23 mouse cellular contexts compared by ENCODE assay signal in genomic region chr7:137220436-137220835, GRCm38 (mm10).
A peak's percentile ranks its signal among the peaks of the same experiment; 100 is the strongest.
DNase-seq lines count a peak whose midpoint lies in the region; ATAC-seq and TF ChIP-seq lines count a peak whose summit lies in the region.
"Had no signal": no experiment of that assay in that cellular context is flagged by ENCODE, and none has a peak within 500 bp of the region (broad histone marks: within the 10 kb centered on the region; RNA-seq: fewer than 3 reads in every experiment).

No protein-coding gene starts in this region.

- 0 out of 2 replicates have a peak, but pooled peaks cover 4% of the 10 kb centered on the region for H3K27me3 ChIP-seq in hindbrain, embryonic 13.5 days
- no peaks in the 10 kb centered on the region for H3K27me3 ChIP-seq in hindbrain, postnatal 0 days (ENCODE audit: insufficient read depth, low read length)
- no peaks in the 10 kb centered on the region; the same call in 1 of the 2 replicates for H3K27me3 ChIP-seq in hindbrain, embryonic 16.5 days (replicated peaks; ENCODE audit: control insufficient read depth, insufficient read depth, low read length)
- H3K27me3 ChIP-seq in hindbrain, embryonic 12.5 days: no peaks in the 10 kb centered on the region
- H3K27me3 ChIP-seq in neural tube, embryonic 13.5 days: no peaks in the 10 kb centered on the region
- H3K27me3 ChIP-seq: CH12.LX; embryonic facial prominence, embryonic 12.5 days; Patski had no signal

- ATAC-seq in hindbrain, embryonic 13.5 days (ENCODE audit: low FRiP score): no peak
- ATAC-seq in hindbrain, postnatal 0 days: no peak
- no peak for ATAC-seq in hindbrain, embryonic 16.5 days
- ATAC-seq in hindbrain, embryonic 12.5 days (ENCODE audit: low FRiP score): no peak
- ATAC-seq in neural tube, embryonic 13.5 days (ENCODE audit: low read depth): no peak
- ATAC-seq: activated CD4-positive, CD25-positive, alpha-beta regulatory T cell, adult 4 months; CD4-positive, CD25-positive, alpha-beta regulatory T cell, adult 4 months; forebrain, embryonic 14.5 days; forebrain, embryonic 16.5 days; Patski had no signal

- H3K4me3 ChIP-seq in hindbrain, embryonic 13.5 days: no peak overlapping the region
- H3K4me3 ChIP-seq in hindbrain, postnatal 0 days (ENCODE audit: low read length): no peak overlapping the region
- H3K4me3 ChIP-seq in hindbrain, embryonic 16.5 days (ENCODE audit: low read length): no peak overlapping the region
- H3K4me3 ChIP-seq in hindbrain, embryonic 12.5 days: no peak overlapping the region
- no peak overlapping the region for H3K4me3 ChIP-seq in neural tube, embryonic 13.5 days
- H3K4me3 ChIP-seq: embryonic facial prominence, embryonic 10.5 days; embryonic facial prominence, embryonic 12.5 days had no signal

- 85% methylated on average over 4 of the region's 4 CpGs for WGBS in hindbrain, embryonic 13.5 days
- WGBS in hindbrain, postnatal 0 days: 59% methylated on average over 4 of the region's 4 CpGs
- WGBS in hindbrain, embryonic 16.5 days: 64% methylated on average over 4 of the region's 4 CpGs
- 88% methylated on average over 4 of the region's 4 CpGs for WGBS in hindbrain, embryonic 12.5 days
- 84% methylated on average over 4 of the region's 4 CpGs for WGBS in neural tube, embryonic 13.5 days

- H3K27ac ChIP-seq in hindbrain, embryonic 13.5 days: 0 out of 2 replicates have a peak overlapping the region, but pooled peaks have one; percentile 25
- H3K27ac ChIP-seq in hindbrain, postnatal 0 days: no peak overlapping the region
- peak overlapping the region; percentile 1; the same call in 1 of the 2 replicates for H3K27ac ChIP-seq in hindbrain, embryonic 16.5 days (ENCODE audit: low read depth, low read length)
- no peak overlapping the region for H3K27ac ChIP-seq in hindbrain, embryonic 12.5 days
- H3K27ac ChIP-seq in neural tube, embryonic 13.5 days (replicated peaks): 0 out of 2 replicates have a peak overlapping the region, but pooled peaks have one; percentile 24
- H3K27ac ChIP-seq: embryonic facial prominence, embryonic 10.5 days; embryonic facial prominence, embryonic 12.5 days had no signal

- no peak overlapping the region for H3K4me2 ChIP-seq in hindbrain, embryonic 13.5 days
- no peak overlapping the region for H3K4me2 ChIP-seq in hindbrain, postnatal 0 days (ENCODE audit: low read depth, low read length)
- H3K4me2 ChIP-seq in hindbrain, embryonic 16.5 days (ENCODE audit: low read length): no peak overlapping the region
- H3K4me2 ChIP-seq in hindbrain, embryonic 12.5 days (replicated peaks): no peak overlapping the region
- H3K4me2 ChIP-seq in neural tube, embryonic 13.5 days: no peak overlapping the region
- H3K4me2 ChIP-seq: embryonic facial prominence, embryonic 12.5 days had no signal

- peaks cover 58% of the 10 kb centered on the region for H3K4me1 ChIP-seq in hindbrain, embryonic 13.5 days (replicated peaks)
- no peaks in the 10 kb centered on the region; the same call in 1 of the 2 replicates for H3K4me1 ChIP-seq in hindbrain, postnatal 0 days (ENCODE audit: insufficient read depth, low read length)
- peaks cover 11% of the 10 kb centered on the region for H3K4me1 ChIP-seq in hindbrain, embryonic 16.5 days (ENCODE audit: control insufficient read depth, insufficient read depth, low read depth, low read length)
- peaks cover 36% of the 10 kb centered on the region for H3K4me1 ChIP-seq in hindbrain, embryonic 12.5 days
- peaks cover 52% of the 10 kb centered on the region for H3K4me1 ChIP-seq in neural tube, embryonic 13.5 days (replicated peaks)

- DNase-seq in cerebellum, postnatal 10 days: peak; percentile 78 to 88
- DNase-seq in cerebellum, adult 11 months: no peak
- no peak for DNase-seq in hindbrain, postnatal 0 days (ENCODE audit: low spot score)
- no peak for DNase-seq in neural tube, embryonic 10.5 days (ENCODE audit: extremely low spot score, low spot score)
- DNase-seq: adrenal gland, adult 8-10 months; adrenal gland, postnatal 14 days; adrenal gland, postnatal 36 days; B cell, adult 2 months; cerebellum, adult 2 months; cerebellum, adult 9-10 months had no signal

- TF ChIP-seq CTCF in hindbrain, postnatal 0 days (IDR thresholded peaks at IDR 0.05; ENCODE audit: low read depth): no peak

- H3K9me3 ChIP-seq in hindbrain, embryonic 13.5 days: no peaks in the 10 kb centered on the region
- H3K9me3 ChIP-seq in hindbrain, postnatal 0 days (ENCODE audit: low read length): no peaks in the 10 kb centered on the region
- no peaks in the 10 kb centered on the region for H3K9me3 ChIP-seq in hindbrain, embryonic 16.5 days (ENCODE audit: control insufficient read depth, low read length)
- H3K9me3 ChIP-seq in hindbrain, embryonic 12.5 days (replicated peaks): no peaks in the 10 kb centered on the region
- no peaks in the 10 kb centered on the region for H3K9me3 ChIP-seq in neural tube, embryonic 13.5 days
- H3K9me3 ChIP-seq: embryonic facial prominence, embryonic 10.5 days; embryonic facial prominence, embryonic 12.5 days had no signal

- H3K36me3 ChIP-seq in hindbrain, embryonic 13.5 days: peaks cover 33% of the 10 kb centered on the region
- H3K36me3 ChIP-seq in hindbrain, postnatal 0 days (ENCODE audit: insufficient read depth, low read length): no peaks in the 10 kb centered on the region
- peaks cover 3% of the 10 kb centered on the region; the same call in 1 of the 2 replicates for H3K36me3 ChIP-seq in hindbrain, embryonic 16.5 days (ENCODE audit: control insufficient read depth, insufficient read depth, low read length)
- peaks cover 25% of the 10 kb centered on the region for H3K36me3 ChIP-seq in hindbrain, embryonic 12.5 days
- H3K36me3 ChIP-seq in neural tube, embryonic 13.5 days: peaks cover 42% of the 10 kb centered on the region
- H3K36me3 ChIP-seq: G1E had no signal

- no peak overlapping the region for H3K9ac ChIP-seq in hindbrain, embryonic 13.5 days
- no peak overlapping the region for H3K9ac ChIP-seq in hindbrain, postnatal 0 days (replicated peaks; ENCODE audit: low read length)
- no peak overlapping the region for H3K9ac ChIP-seq in hindbrain, embryonic 16.5 days (ENCODE audit: low read depth, low read length)
- no peak overlapping the region for H3K9ac ChIP-seq in hindbrain, embryonic 12.5 days
- no peak overlapping the region for H3K9ac ChIP-seq in neural tube, embryonic 13.5 days
- H3K9ac ChIP-seq: embryonic facial prominence, embryonic 12.5 days had no signal

Comparison
In these comparisons a context has a peak if more than half of its experiments do, and no peak if none do; other contexts are left out.
1. DNase-seq: peak in cerebellum, postnatal 10 days (2 of 2); none in cerebellum, adult 11 months (single experiment), hindbrain, postnatal 0 days (single experiment) and neural tube, embryonic 10.5 days (single experiment).
2. H3K27ac ChIP-seq: peak in hindbrain, embryonic 13.5 days (single experiment), hindbrain, embryonic 16.5 days (single experiment) and neural tube, embryonic 13.5 days (single experiment); none in hindbrain, postnatal 0 days (single experiment) and hindbrain, embryonic 12.5 days (single experiment).